Mouse (Mus musculus) small intestine, adult 2 months (tissue): ENCODE measurements around the gene Pilrb1.

Experiments
- CTCF ChIP-seq: fragments of 200-500 bp; IDR thresholded peaks from 2 replicates; pipeline ENCODE4 v1.5.1; 2012; ENCODE audit warnings: low read depth, mild to moderate bottlenecking, control low read depth, inconsistent platforms, low read length, moderate library complexity, mixed read lengths; ENCODE audit not compliant: insufficient replicate concordance, insufficient read length; ENCODE audit errors: extremely low read depth
- POLR2A ChIP-seq: fragments of 200-500 bp; IDR thresholded peaks from 2 replicates; pipeline ENCODE4 v1.6.1; 2012; ENCODE audit warnings: low read depth, mild to moderate bottlenecking, control low read depth, inconsistent platforms, low read length, moderate library complexity

DNA sequence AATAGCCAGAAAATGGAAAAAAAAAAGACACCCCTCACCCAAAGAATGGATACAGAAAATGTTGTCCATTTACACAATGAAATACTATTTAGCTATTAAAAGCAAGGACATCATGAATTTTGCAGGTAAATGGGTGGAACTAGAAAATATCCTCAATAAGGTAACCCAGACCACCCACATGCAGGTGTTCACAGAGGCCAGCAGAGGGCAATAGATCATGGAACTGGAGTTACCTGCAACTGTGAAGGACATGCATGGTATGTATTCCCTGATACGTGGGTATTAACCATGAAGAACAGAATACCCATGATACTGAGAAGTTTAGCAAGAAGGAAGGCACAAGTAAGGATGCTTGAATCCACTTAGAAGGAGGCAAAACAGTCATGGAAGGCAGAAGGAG lies 35.0 kb upstream of the Pilrb1 start:
- no peak for TF ChIP-seq CTCF
- TF ChIP-seq POLR2A: no peak
